Mouse (Mus musculus) right cerebral cortex, adult 2 months (tissue): Measurements from ENCODE around the gene Lgals3.

ENCODE experiments used
- DNase-seq, 2 experiments: peaks; one replicate each; pipeline ENCODE4 v3.0.0; 2021 to 2022; ENCODE audit warnings: low spot score in 2 of 2

Gene Lgals3

GRCm38 (mm10) chr14:47422466-47422865, 54.9 kb downstream of the Lgals3 start:
- no peak for DNase-seq

- DNase-seq, result peak in 1 of 2 experiments; percentile 5
Observed at GRCm38 (mm10) chr14:47432987-47433386, 65.4 kb downstream of the Lgals3 start.
